Mouse (Mus musculus) kidney, postnatal 25 days (tissue): ENCODE measurements around the gene Gm13088.
"Not testable (repeated sequence)": the region's sequence is repeated elsewhere in the genome, so short reads cannot be mapped to it uniquely, and the experiment has no call there.

Source experiments
- DNase-seq, 2 experiments: peaks; one replicate each; pipeline ENCODE4 v3.0.0; 2021; ENCODE audit warnings: mixed read lengths in 2 of 2

Gm13088 gene

DNA sequence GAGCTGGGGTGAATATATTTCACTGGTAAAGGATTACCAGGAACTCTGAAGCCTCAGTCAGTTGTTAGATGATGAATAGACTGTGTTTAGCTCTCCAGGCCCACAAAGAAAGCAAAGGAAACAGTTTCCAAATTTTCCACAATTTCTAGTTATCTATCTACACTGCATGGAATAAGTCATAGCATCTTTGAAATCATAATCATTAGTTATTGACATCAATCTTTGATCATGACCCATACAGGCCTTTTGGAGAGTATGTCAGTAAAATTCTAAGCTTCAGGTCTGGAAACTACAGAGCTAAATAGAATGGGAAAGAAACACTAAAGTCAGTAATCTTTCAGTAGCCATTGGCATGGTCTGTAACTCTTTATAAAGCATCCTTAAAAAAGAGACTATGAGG, at the start of gene Gm13088:
Gene Gm13088, minus strand, starts transcription at position 101 of the 400 bp plus-strand sequence.
- not testable (repeated sequence) for DNase-seq

DNA sequence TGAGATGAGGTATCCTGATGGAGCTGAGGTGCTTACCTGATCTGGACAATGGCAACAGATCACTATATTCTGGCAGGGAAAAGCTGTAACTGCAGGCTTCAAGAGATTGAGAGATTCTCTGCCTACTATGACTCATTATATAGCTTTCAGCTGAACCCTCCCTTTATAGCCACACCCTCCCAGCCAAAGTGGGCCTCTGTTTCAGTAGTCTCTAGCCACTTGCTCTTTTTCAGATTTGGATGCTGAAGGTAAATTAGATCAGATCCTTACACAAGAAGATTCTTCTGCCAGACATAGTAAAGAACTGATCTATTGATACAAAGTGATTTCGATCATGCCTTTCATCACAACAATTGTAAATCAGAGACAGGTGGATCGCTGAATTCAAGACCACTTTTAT, 45.6 kb upstream of the Gm13088 start, which contains the start of gene Gm13089:
Gene Gm13089, minus strand, starts transcription at position 101 of the 400 bp plus-strand sequence.
- DNase-seq, result no peak

DNA sequence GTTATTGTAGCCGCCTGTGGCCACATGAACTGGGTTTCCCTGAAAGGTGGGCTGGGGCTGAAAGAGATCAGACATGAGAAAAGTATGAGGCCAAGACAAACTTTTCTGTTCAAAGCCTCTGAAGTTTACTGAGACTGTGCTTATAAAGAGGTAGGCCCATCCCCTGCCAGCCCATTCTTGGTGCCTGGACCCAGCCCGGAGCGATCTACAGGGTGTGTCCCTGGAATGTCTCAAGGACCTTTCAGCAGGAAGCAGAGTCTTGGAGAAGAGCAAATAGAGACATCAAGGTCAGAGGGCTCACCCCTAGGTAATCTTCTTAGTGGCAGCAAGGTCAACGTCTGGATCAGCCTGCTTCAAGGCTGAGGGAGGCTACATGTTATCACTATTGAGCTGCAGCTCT, 38.9 kb downstream of the Gm13088 start:
- DNase-seq, result not testable (repeated sequence)

DNA sequence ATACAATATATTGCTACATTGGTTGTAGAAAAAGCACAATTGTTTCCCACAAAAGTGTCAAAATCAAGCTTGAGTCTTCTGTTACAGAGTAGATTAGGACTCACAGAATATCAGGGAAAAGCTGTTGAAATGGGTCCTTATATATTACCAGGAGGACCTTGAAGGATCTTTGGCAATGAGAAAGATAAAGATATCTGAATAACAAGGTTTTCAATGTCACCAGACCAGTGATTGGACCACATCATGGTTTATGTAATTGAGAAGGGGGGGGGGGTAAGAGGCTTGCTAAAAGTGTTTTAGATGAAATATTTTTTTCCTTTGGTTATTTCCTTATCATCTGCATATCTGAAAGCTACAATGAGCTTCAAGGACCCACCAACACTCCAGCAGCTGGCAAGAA, 42.3 kb downstream of the Gm13088 start, which contains the start of gene Gm13083:
Gene Gm13083, plus strand, starts transcription at position 301 of the 400 bp plus-strand sequence.
- DNase-seq, result not testable (repeated sequence)

DNA sequence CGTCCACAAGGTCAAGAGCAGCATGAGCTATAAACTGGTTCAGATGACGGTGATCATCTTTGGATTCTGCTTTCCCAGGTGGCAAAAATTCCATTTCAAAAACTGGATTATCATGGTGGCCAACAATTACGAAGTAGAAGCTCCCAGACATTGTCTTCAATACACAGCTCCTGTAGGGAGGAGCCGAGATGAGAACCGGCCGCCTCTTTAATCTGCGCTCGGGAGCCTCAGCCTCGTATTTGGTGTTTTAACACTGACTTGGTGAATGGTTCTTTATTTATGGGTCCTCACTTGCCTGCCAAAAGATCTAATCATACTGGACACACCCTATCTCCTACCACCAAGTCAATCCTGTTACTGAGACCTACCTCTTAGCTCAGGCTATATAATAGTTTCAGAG, 45.1 kb downstream of the Gm13088 start:
- DNase-seq, result not testable (repeated sequence)
